Mouse (Mus musculus) hindbrain, embryonic 12.5 days (tissue): ENCODE data around the gene Zfp385c. TPM values are rescaled to one million over a fixed set of nuclear protein-coding genes. Genes with fewer than 3 reads are reported as not detected.

ENCODE experiments used
- ATAC-seq: fragments of 200-750 bp; cut with Nextera tagmentation; 2 replicates; pipeline ENCODE4 v1.8.0; 2017; ENCODE audit warnings: moderate TSS enrichment; ENCODE audit not compliant: low FRiP score
- H3K27ac ChIP-seq: fragments of 300-500 bp; sonication (generic); 2 replicates; pipeline ENCODE4 v1.5.1; 2016; ENCODE audit warnings: mild to moderate bottlenecking
- H3K27me3 ChIP-seq: fragments of 300-500 bp; sonication (generic); 2 replicates; pipeline ENCODE4 v1.6.1; 2016; ENCODE audit warnings: mild to moderate bottlenecking
- H3K36me3 ChIP-seq: fragments of 300-500 bp; sonication (generic); 2 replicates; pipeline ENCODE4 v1.6.1; 2016; ENCODE audit warnings: mild to moderate bottlenecking
- H3K4me1 ChIP-seq: fragments of 300-500 bp; sonication (generic); 2 replicates; pipeline ENCODE4 v1.6.1; 2016
- H3K4me2 ChIP-seq: fragments of 300-500 bp; sonication (generic); replicated peaks from 2 replicates; pipeline ENCODE4 v1.6.1; 2016; ENCODE audit warnings: mild to moderate bottlenecking
- H3K4me3 ChIP-seq: fragments of 300-500 bp; sonication (generic); 2 replicates; pipeline ENCODE4 v1.5.1; 2016; ENCODE audit warnings: mild to moderate bottlenecking
- H3K9ac ChIP-seq: fragments of 300-500 bp; sonication (generic); 2 replicates; pipeline ENCODE4 v1.6.1; 2016; ENCODE audit warnings: mild to moderate bottlenecking, moderate library complexity
- H3K9me3 ChIP-seq: fragments of 300-500 bp; sonication (generic); replicated peaks from 2 replicates; pipeline ENCODE4 v1.6.1; 2016; ENCODE audit warnings: mild to moderate bottlenecking
- WGBS: fragments of 180-500 bp; shearing (Covaris S2); methylation state at CpG from one replicate; pipeline ENCODE4 v1.1.7; 2016; 5-methylcytosine and 5-hydroxymethylcytosine counted together
- polyA plus RNA-seq: library from polyadenylated mRNA; unstranded; fragments of >200 nt; fragmentation: Nextera tagmentation; extraction: Ambion mirVana; gene quantifications from 2 replicates; pipeline ENCODE4 v1.2.1, GENCODE M21; 2016

Gene Zfp385c
- polyA plus RNA-seq, 1 experiment from 2014 or later: 0.74 TPM

- no peak for ATAC-seq
- Histone ChIP-seq H3K9me3 (no peaks in the 10 kb centered on the region), H3K4me1 (peaks cover 30% of the 10 kb centered on the region), H3K27ac (peak overlapping the region; percentile 44; the same call in 1 of the 2 replicates), H3K9ac (no peak overlapping the region), H3K36me3 (peaks cover 52% of the 10 kb centered on the region), H3K4me2 (peak overlapping the region; percentile 45; the same call in 1 of the 2 replicates), H3K4me3 (no peak overlapping the region), H3K27me3 (peaks cover 5% of the 10 kb centered on the region; the same call in 1 of the 2 replicates)
- WGBS: 50% methylated on average over 6 of the region's 6 CpGs
Measured at GRCm38 (mm10) chr11:100714534-100714915, 22.3 kb upstream of the Zfp385c start.

DNA sequence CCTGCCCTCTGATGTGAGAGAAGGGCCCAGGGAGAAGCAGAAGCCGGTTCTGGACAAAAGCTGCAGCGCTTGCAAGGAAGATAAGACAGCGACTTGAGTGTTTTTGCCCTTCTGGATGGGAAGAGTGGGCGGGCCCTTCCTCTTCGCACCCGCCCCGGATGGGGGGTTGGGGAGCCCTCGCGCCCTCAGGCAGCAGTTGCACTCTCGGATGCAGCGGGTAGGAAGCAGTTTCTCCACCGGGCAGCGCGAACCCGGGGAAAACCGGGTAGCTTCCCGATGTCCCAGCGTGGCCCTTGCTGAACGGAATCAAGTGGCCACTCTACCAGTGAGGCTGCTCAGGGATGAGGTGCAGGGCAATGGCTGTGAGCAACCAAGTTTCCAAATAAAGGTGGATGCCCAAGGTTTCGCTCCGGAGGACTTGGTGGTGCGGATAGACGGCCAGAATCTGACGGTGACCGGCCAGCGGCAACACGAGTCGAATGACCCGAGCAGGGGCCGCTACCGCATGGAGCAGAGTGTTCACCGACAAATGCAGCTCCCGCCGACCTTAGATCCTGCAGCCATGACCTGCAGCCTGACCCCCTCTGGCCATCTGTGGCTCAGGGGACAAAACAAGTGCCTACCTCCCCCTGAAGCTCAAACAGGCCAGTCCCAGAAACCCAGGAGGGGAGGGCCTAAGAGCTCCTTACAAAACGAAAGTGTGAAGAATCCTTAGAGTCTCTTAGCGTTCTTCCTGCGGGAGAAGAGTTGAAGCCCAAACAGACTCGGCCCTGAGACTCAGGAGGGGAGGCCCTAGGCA lies 21.7 kb upstream of the Zfp385c start, which contains the start of gene Hspb9:
Gene Hspb9 (plus strand): TSS at position 116 of the 799 bp plus-strand sequence.
- Histone ChIP-seq H3K36me3 (peaks cover 53% of the 10 kb centered on the region), H3K9ac (peak within 1 kb of the TSS; percentile 47), H3K27me3 (peaks cover 5% of the 10 kb centered on the region; the same call in 1 of the 2 replicates), H3K4me3 (peak within 1 kb of the TSS; percentile 12), H3K4me1 (peaks cover 30% of the 10 kb centered on the region), H3K9me3 (no peaks in the 10 kb centered on the region), H3K27ac (peak within 1 kb of the TSS; percentile 44; the same call in 1 of the 2 replicates), H3K4me2 (peak within 1 kb of the TSS; percentile 70)
- no peak for ATAC-seq
- 6% methylated on average over 38 of the region's 38 CpGs for WGBS

- Histone ChIP-seq H3K27ac (no peak overlapping the region), H3K9ac (peak overlapping the region; percentile 47; the same call in 1 of the 2 replicates), H3K27me3 (peaks cover 5% of the 10 kb centered on the region; the same call in 1 of the 2 replicates), H3K9me3 (no peaks in the 10 kb centered on the region), H3K36me3 (peaks cover 53% of the 10 kb centered on the region), H3K4me2 (peak overlapping the region; percentile 45), H3K4me1 (peaks cover 30% of the 10 kb centered on the region), H3K4me3 (peak overlapping the region; percentile 12; the same call in 1 of the 2 replicates)
- no peak for ATAC-seq
- WGBS: 58% methylated on average over 4 of the region's 4 CpGs
Measured at GRCm38 (mm10) chr11:100713174-100713573, 20.9 kb upstream of the Zfp385c start.

- H3K27me3 ChIP-seq: peaks cover 5% of the 10 kb centered on the region; the same call in 1 of the 2 replicates
- peaks cover 53% of the 10 kb centered on the region for H3K36me3 ChIP-seq
Measured at GRCm38 (mm10) chr11:100711783-100712615, 19.7 kb upstream of the Zfp385c start, which contains the start of gene Kat2a. Kat2a (minus strand) TSS chr11:100712465.

DNA sequence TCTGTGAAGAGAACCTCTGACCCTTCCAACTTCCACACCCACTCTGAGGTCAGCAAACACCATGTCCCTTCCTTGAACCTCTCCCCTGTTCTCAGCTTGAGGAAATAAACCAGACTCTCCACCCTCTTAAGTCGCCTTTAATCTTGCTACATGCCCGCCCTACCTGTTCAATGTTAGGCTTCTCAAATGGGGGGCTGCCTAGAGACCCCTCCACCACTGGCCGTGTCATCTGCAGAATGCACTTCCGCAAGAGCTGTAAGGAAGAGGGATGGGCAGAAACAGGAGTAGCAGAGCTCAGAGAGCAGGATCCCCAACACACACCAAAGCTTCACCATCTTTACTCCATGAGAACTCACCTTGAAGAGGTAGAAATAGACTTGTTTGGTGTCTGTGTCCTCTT lies 18.7 kb upstream of the Zfp385c start:
- peaks cover 30% of the 10 kb centered on the region for H3K4me1 ChIP-seq
- H3K9ac ChIP-seq: peak overlapping the region; percentile 80; the same call in 1 of the 2 replicates
- no peak for ATAC-seq
- no peak overlapping the region for H3K4me3 ChIP-seq
- H3K4me2 ChIP-seq: peak overlapping the region; percentile 70
- 89% methylated on average over 4 of the region's 4 CpGs for WGBS
- no peaks in the 10 kb centered on the region for H3K9me3 ChIP-seq
- peaks cover 52% of the 10 kb centered on the region for H3K36me3 ChIP-seq
- H3K27me3 ChIP-seq: peaks cover 5% of the 10 kb centered on the region; the same call in 1 of the 2 replicates
- H3K27ac ChIP-seq: no peak overlapping the region

More at GRCm38 (mm10) chr11:100711783-100712615, 19.7 kb upstream of the Zfp385c start, which contains the start of gene Kat2a:
- Histone ChIP-seq H3K9me3 (no peaks in the 10 kb centered on the region), H3K27ac (peak within 1 kb of the TSS; percentile 77), H3K9ac (peak within 1 kb of the TSS; percentile 80), H3K4me1 (peaks cover 30% of the 10 kb centered on the region), H3K4me2 (peak within 1 kb of the TSS; percentile 70), H3K4me3 (peak within 1 kb of the TSS; percentile 86)
- 2% methylated on average over 37 of the region's 48 CpGs for WGBS
- peak; percentile 85 for ATAC-seq

GRCm38 (mm10) chr11:100710528-100710927 lies 18.3 kb upstream of the Zfp385c start:
- Histone ChIP-seq H3K36me3 (peaks cover 52% of the 10 kb centered on the region), H3K4me1 (peaks cover 30% of the 10 kb centered on the region), H3K4me3 (no peak overlapping the region), H3K9me3 (no peaks in the 10 kb centered on the region), H3K9ac (no peak overlapping the region), H3K27ac (no peak overlapping the region), H3K4me2 (no peak overlapping the region), H3K27me3 (peaks cover 5% of the 10 kb centered on the region; the same call in 1 of the 2 replicates)
- WGBS: 95% methylated on average over 15 of the region's 15 CpGs
- no peak for ATAC-seq

- Histone ChIP-seq H3K27me3 (peaks cover 5% of the 10 kb centered on the region; the same call in 1 of the 2 replicates), H3K36me3 (peaks cover 62% of the 10 kb centered on the region), H3K27ac (no peak overlapping the region), H3K9me3 (no peaks in the 10 kb centered on the region), H3K4me3 (no peak overlapping the region), H3K4me1 (peaks cover 25% of the 10 kb centered on the region), H3K9ac (no peak overlapping the region), H3K4me2 (no peak overlapping the region)
- ATAC-seq: no peak
- 92% methylated on average over 9 of the region's 9 CpGs for WGBS
Measured at GRCm38 (mm10) chr11:100709201-100709810, 17.1 kb upstream of the Zfp385c start.

GRCm38 (mm10) chr11:100705095-100705747 lies 13.0 kb upstream of the Zfp385c start:
- no peak overlapping the region for H3K9ac ChIP-seq
- peaks cover 6% of the 10 kb centered on the region; the same call in 1 of the 2 replicates for H3K27me3 ChIP-seq
- H3K9me3 ChIP-seq: no peaks in the 10 kb centered on the region
- ATAC-seq: no peak
- H3K27ac ChIP-seq: no peak overlapping the region
- no peak overlapping the region for H3K4me3 ChIP-seq
- peaks cover 8% of the 10 kb centered on the region; the same call in 1 of the 2 replicates for H3K4me1 ChIP-seq
- no peak overlapping the region for H3K4me2 ChIP-seq
- 92% methylated on average over 23 of the region's 23 CpGs for WGBS
- peaks cover 59% of the 10 kb centered on the region for H3K36me3 ChIP-seq

- no peak within 1 kb of the TSS for H3K4me3 ChIP-seq
- no peaks in the 10 kb centered on the region for H3K9me3 ChIP-seq
- no peak within 1 kb of the TSS for H3K9ac ChIP-seq
- H3K36me3 ChIP-seq: peaks cover 46% of the 10 kb centered on the region
- no peak for ATAC-seq
- no peak within 1 kb of the TSS for H3K4me2 ChIP-seq
- peaks cover 8% of the 10 kb centered on the region; the same call in 1 of the 2 replicates for H3K4me1 ChIP-seq
- H3K27me3 ChIP-seq: peaks cover 6% of the 10 kb centered on the region; the same call in 1 of the 2 replicates
- H3K27ac ChIP-seq: no peak within 1 kb of the TSS
- 70% methylated on average over 7 of the region's 7 CpGs for WGBS
Measured at GRCm38 (mm10) chr11:100703851-100704531, 11.7 kb upstream of the Zfp385c start, which contains the start of gene Dhx58. Dhx58 (minus strand) TSS chr11:100704271.

GRCm38 (mm10) chr11:100703366-100703765 lies 11.1 kb upstream of the Zfp385c start:
- Histone ChIP-seq H3K36me3 (peaks cover 40% of the 10 kb centered on the region), H3K27me3 (peaks cover 6% of the 10 kb centered on the region; the same call in 1 of the 2 replicates), H3K27ac (no peak overlapping the region), H3K9ac (no peak overlapping the region), H3K4me3 (no peak overlapping the region), H3K9me3 (no peaks in the 10 kb centered on the region), H3K4me2 (no peak overlapping the region), H3K4me1 (peaks cover 8% of the 10 kb centered on the region; the same call in 1 of the 2 replicates)
- ATAC-seq: no peak
- 68% methylated on average over 11 of the region's 11 CpGs for WGBS
